Mouse (Mus musculus) cortical plate, adult 2 months (tissue): ENCODE data around the gene Tmprss5. TPM values are rescaled to one million over a fixed set of nuclear protein-coding genes. Genes with fewer than 3 reads are reported as not detected.

Source experiments
- H3K27ac ChIP-seq: fragments of 200-500 bp; 2 replicates; pipeline ENCODE4 v1.5.1; 2012; ENCODE audit warnings: low read length, control low read depth, inconsistent platforms; ENCODE audit not compliant: insufficient read depth
- H3K4me1 ChIP-seq: fragments of 200-500 bp; 2 replicates; pipeline ENCODE4 v1.6.1; 2011; ENCODE audit warnings: low read length; ENCODE audit not compliant: control insufficient read depth, insufficient read depth
- H3K4me3 ChIP-seq: fragments of 200-500 bp; 2 replicates; pipeline ENCODE4 v1.5.1; 2011; ENCODE audit warnings: mild to moderate bottlenecking, low read length, control low read depth; ENCODE audit not compliant: insufficient read depth
- CTCF ChIP-seq: fragments of 200-500 bp; IDR thresholded peaks from 2 replicates; pipeline ENCODE4 v1.5.1; 2011; ENCODE audit warnings: mild to moderate bottlenecking, control low read depth, low read length; ENCODE audit not compliant: insufficient read depth; ENCODE audit errors: extremely low read depth
- POLR2A ChIP-seq: fragments of 200-500 bp; IDR thresholded peaks from 2 replicates; pipeline ENCODE4 v1.6.1; 2011; ENCODE audit warnings: mild to moderate bottlenecking, low read length, control low read depth; ENCODE audit not compliant: insufficient read depth; ENCODE audit errors: extremely low read depth
- polyA plus RNA-seq: library from polyadenylated mRNA; depleted of rRNA; stranded (reverse); fragments of >200 nt; gene quantifications from 2 replicates; pipeline ENCODE4 v1.2.3, GENCODE M21; 2012; rRNA removed

The Tmprss5 gene
- polyA plus RNA-seq, 1 experiment = 2.8 TPM

DNA sequence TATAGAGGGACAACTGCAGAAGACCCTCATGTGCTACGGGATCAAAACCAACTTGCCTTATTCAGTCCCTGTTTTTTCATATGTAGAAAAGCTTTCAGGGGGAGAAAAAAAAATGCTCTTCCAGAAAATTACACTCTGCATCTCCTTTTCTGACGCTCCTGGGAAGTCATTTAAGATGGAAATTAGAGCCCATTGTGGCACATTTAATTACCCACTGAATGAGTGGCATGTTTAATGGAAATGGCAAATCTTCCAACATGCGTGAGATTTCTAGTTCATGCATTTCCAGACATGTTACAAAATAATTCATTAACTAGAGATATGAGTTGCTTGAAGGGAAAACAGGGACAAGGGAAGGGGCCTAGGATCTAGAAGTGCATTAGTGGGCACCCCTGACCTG is 66.0 kb downstream of the Tmprss5 start:
- no peak overlapping the region for H3K27ac ChIP-seq
- no peak overlapping the region for H3K4me3 ChIP-seq
- no peaks in the 10 kb centered on the region for H3K4me1 ChIP-seq
- no peak for TF ChIP-seq CTCF
- TF ChIP-seq POLR2A = no peak

Other genes starting within 250 kb of the Tmprss5 start
- 22.0 and 34.9 TPM in 2 replicates for gene Zbtb16, start 245.0 kb upstream of the Tmprss5 start, polyA plus RNA-seq
- 6.8 and 7.1 TPM in 2 replicates for gene Htr3a, start 170.2 kb upstream of the Tmprss5 start, polyA plus RNA-seq
- gene Htr3b, start 116.3 kb upstream of the Tmprss5 start, polyA plus RNA-seq = not detected in 2 replicates
- gene Usp28, start 95.9 kb upstream of the Tmprss5 start, polyA plus RNA-seq = 75.1 and 75.8 TPM in 2 replicates
- 22.1 and 22.6 TPM in 2 replicates for gene Zw10, start 25.6 kb upstream of the Tmprss5 start, polyA plus RNA-seq
- gene Gm4894, start 169.3 kb downstream of the Tmprss5 start, polyA plus RNA-seq = not detected in 2 replicates